In the genomic region with DNA sequence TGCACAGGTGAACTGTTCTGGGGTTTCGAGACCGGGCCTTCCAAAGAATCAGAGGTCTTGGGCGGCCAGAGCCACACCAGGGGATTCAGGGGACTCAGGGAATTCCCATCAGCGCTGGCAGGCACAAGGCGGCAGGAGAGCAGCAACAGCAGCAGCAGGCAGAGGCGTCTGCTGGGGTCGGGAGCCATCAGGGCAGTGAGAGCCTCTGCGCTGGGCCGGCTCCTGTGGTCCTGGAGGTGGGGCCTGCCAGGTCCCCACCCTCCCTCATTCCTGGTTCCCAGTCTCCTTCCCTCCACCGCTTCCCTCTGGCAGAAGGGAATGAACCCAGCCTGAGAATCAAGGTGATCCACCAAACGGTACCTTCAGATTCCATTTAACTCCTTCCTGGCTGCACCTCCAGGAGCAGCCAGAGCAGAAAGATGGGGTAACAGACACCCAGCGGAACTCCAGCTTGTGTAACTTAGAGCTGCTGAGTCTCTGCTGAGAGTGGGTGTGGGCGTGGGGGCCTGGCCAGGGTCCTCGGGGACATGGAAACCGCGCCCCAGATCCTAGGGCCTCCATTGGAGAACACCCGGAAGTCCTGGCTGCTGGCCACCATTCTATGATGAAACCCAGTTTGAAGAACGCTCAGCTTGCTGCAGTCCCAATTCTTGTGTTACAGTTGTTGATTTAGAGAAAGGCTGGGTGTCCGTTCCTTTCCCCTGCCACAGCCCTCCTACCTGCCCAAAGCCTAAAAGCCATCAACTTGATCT, we compare ENCODE assay signal across 10 mouse cellular contexts. TPM values are rescaled to one million over a fixed set of nuclear protein-coding genes. Genes with fewer than 3 reads are reported as not detected.
DNase-seq lines count a peak whose midpoint lies in the region; ATAC-seq and TF ChIP-seq lines count a peak whose summit lies in the region.
"Had no signal": no experiment of that assay in that cellular context is flagged by ENCODE, and none has a peak within 500 bp of the region (broad histone marks: within the 10 kb centered on the region; RNA-seq: fewer than 3 reads in every experiment).

No protein-coding gene starts in this region.

- peaks cover 98% of the 10 kb centered on the region for H3K79me2 ChIP-seq in myocyte (ENCODE audit: control insufficient read depth, insufficient read depth)

- 52% methylated on average over 19 of the region's 19 CpGs for WGBS in embryonic facial prominence, embryonic 13.5 days
- 64% methylated on average over 19 of the region's 19 CpGs for WGBS in embryonic facial prominence, embryonic 10.5 days

- ATAC-seq in embryonic facial prominence, embryonic 13.5 days (ENCODE audit: insufficient number of reproducible peaks, insufficient read depth, low FRiP score, low TSS enrichment, low read depth), result no peak

- DNase-seq in embryonic facial prominence, embryonic 10.5 days (ENCODE audit: low spot score), result no peak
- peak; percentile 86 for DNase-seq in gastrocnemius, postnatal 14 days
- peak; percentile 71 for DNase-seq in kidney, postnatal 14 days
- no peak for DNase-seq in layer of hippocampus, postnatal 25 days (ENCODE audit: extremely low spot score in 1 of 2, low spot score in 1 of 2)
- DNase-seq in T-cell, adult 2 months (ENCODE audit: low spot score), result no peak
- no peak for DNase-seq in spleen, postnatal 10 days (ENCODE audit: low spot score in 2 of 2)
- DNase-seq: thymus, postnatal 25 days had no signal

- peak overlapping the region; percentile 11; the same call in 1 of the 2 replicates for H3K4me2 ChIP-seq in embryonic facial prominence, embryonic 13.5 days
- peak overlapping the region; percentile 12 for H3K4me2 ChIP-seq in myocyte (ENCODE audit: low read depth)
- H3K4me2 ChIP-seq: limb, embryonic 12.5 days had no signal

- intact Hi-C loops in gastrocnemius, postnatal 14 days (cut with DNase I; ENCODE audit: low total_unique reads), result no loop called here

- no peak overlapping the region for H3ac ChIP-seq in myocyte (ENCODE audit: control insufficient read depth, insufficient read length)

- TF ChIP-seq POLR2A in myocyte (IDR thresholded peaks at IDR 0.05; ENCODE audit: insufficient read length, low read depth), result no peak

- H3K36me3 ChIP-seq in embryonic facial prominence, embryonic 13.5 days, result no peaks in the 10 kb centered on the region
- H3K36me3 ChIP-seq in embryonic facial prominence, embryonic 10.5 days (replicated peaks), result peaks cover 26% of the 10 kb centered on the region
- peaks cover 7% of the 10 kb centered on the region for H3K36me3 ChIP-seq in myocyte (ENCODE audit: control insufficient read depth, insufficient read depth)
- H3K36me3 ChIP-seq: limb, embryonic 12.5 days had no signal

- no peaks in the 10 kb centered on the region for H3K9me3 ChIP-seq in embryonic facial prominence, embryonic 13.5 days
- H3K9me3 ChIP-seq in embryonic facial prominence, embryonic 10.5 days, result no peaks in the 10 kb centered on the region
- H3K9me3 ChIP-seq: limb, embryonic 12.5 days had no signal

- H3K27me3 ChIP-seq in embryonic facial prominence, embryonic 13.5 days, result no peaks in the 10 kb centered on the region
- H3K27me3 ChIP-seq in embryonic facial prominence, embryonic 10.5 days (replicated peaks; ENCODE audit: low read depth, poor library complexity, severe bottlenecking), result no peaks in the 10 kb centered on the region
- H3K27me3 ChIP-seq in myocyte (ENCODE audit: control insufficient read depth, insufficient read depth, insufficient read length), result no peaks in the 10 kb centered on the region
- H3K27me3 ChIP-seq: limb, embryonic 12.5 days had no signal

- H3K27ac ChIP-seq in embryonic facial prominence, embryonic 13.5 days, result no peak overlapping the region
- no peak overlapping the region; the same call in 1 of the 2 replicates for H3K27ac ChIP-seq in embryonic facial prominence, embryonic 10.5 days (replicated peaks)
- H3K27ac ChIP-seq: limb, embryonic 12.5 days had no signal

- no peak overlapping the region for H3K9ac ChIP-seq in embryonic facial prominence, embryonic 13.5 days
- H3K9ac ChIP-seq: limb, embryonic 12.5 days had no signal

- H3K4me3 ChIP-seq in embryonic facial prominence, embryonic 13.5 days, result no peak overlapping the region
- no peak overlapping the region for H3K4me3 ChIP-seq in embryonic facial prominence, embryonic 10.5 days
- H3K4me3 ChIP-seq in myocyte, result no peak overlapping the region
- H3K4me3 ChIP-seq: limb, embryonic 12.5 days had no signal

- peaks cover 47% of the 10 kb centered on the region for H3K4me1 ChIP-seq in embryonic facial prominence, embryonic 13.5 days
- peaks cover 73% of the 10 kb centered on the region for H3K4me1 ChIP-seq in embryonic facial prominence, embryonic 10.5 days

TF ChIP-seq in myocyte, 11 proteins besides CTCF, POLR2A, EP300 and RAD21:
- TF ChIP-seq CEBPB (IDR thresholded peaks at IDR 0.05; ENCODE audit: insufficient read depth, poor library complexity, severe bottlenecking), result no peak
- no peak for TF ChIP-seq USF1 (IDR thresholded peaks at IDR 0.05; ENCODE audit: low read depth)
- no peak for TF ChIP-seq TCF3 (IDR thresholded peaks at IDR 0.05; ENCODE audit: insufficient read length, low read depth)
- no peak for TF ChIP-seq REST (IDR thresholded peaks at IDR 0.05; ENCODE audit: insufficient read depth, insufficient read length)
- TF ChIP-seq SRF (IDR thresholded peaks at IDR 0.05; ENCODE audit: control insufficient read depth, insufficient read length, low read depth), result no peak
- TF ChIP-seq POLR2AphosphoS2 (IDR thresholded peaks at IDR 0.05; ENCODE audit: insufficient read length, low read depth), result no peak
- TF ChIP-seq MAX (IDR thresholded peaks at IDR 0.05; ENCODE audit: low read depth), result no peak
- TF ChIP-seq MYOG (IDR thresholded peaks at IDR 0.05; ENCODE audit: control insufficient read depth in 1 of 3, insufficient read depth in 1 of 3, insufficient read length in 2 of 3, low read depth in 2 of 3), result no peak
- no peak for TF ChIP-seq E2F4 (IDR thresholded peaks at IDR 0.05; ENCODE audit: insufficient read depth)
- TF ChIP-seq MYOD1 (IDR thresholded peaks at IDR 0.05; ENCODE audit: control insufficient read depth in 1 of 3, insufficient read length in 2 of 3, low read depth in 2 of 3), result no peak

RNA-seq across cellular contexts. Expression of gene Col18a1, which starts 52.7 kb away (rescaled TPM):
- 83.9 and 86.3 TPM in 2 replicates for polyA plus RNA-seq in embryonic facial prominence, embryonic 13.5 days (2015; fragmentation: Nextera tagmentation; extraction: Ambion mirVana)
- 184 and 201 TPM in 2 replicates for polyA plus RNA-seq in embryonic facial prominence, embryonic 10.5 days (2016; fragmentation: Nextera tagmentation; extraction: Ambion mirVana)
- total RNA-seq in gastrocnemius, postnatal 14 days (2021), result 10 to 100 TPM; 20.2 to 24.5 TPM
- polyA plus RNA-seq in myocyte (2012; fragmentation: generic; extraction: Trizol), result 402 TPM
- 1 to 10 TPM; 3.3 to 3.8 TPM for total RNA-seq in layer of hippocampus, postnatal 25 days (2021)

Comparison
In these comparisons a context has a peak if more than half of its experiments do, and no peak if none do; other contexts are left out.
1. DNase-seq: peak in gastrocnemius, postnatal 14 days (single experiment) and kidney, postnatal 14 days (single experiment); none in embryonic facial prominence, embryonic 10.5 days (single experiment), layer of hippocampus, postnatal 25 days (0 of 2), T-cell, adult 2 months (single experiment) and spleen, postnatal 10 days (0 of 2).